Mouse (Mus musculus) megakaryocyte, embryonic 14.5 days (primary cell): ENCODE measurements around the gene Tff3.

ENCODE experiments used
- FLI1 ChIP-seq: IDR thresholded peaks from 2 replicates; pipeline ENCODE4 v1.6.1; 2012; ENCODE audit warnings: low read length, inconsistent platforms, mixed read lengths
- GATA1 ChIP-seq: IDR thresholded peaks from 3 replicates; pipeline ENCODE4 v1.6.1; 2012; ENCODE audit warnings: mixed read lengths, low read length, inconsistent platforms, borderline replicate concordance

DNA sequence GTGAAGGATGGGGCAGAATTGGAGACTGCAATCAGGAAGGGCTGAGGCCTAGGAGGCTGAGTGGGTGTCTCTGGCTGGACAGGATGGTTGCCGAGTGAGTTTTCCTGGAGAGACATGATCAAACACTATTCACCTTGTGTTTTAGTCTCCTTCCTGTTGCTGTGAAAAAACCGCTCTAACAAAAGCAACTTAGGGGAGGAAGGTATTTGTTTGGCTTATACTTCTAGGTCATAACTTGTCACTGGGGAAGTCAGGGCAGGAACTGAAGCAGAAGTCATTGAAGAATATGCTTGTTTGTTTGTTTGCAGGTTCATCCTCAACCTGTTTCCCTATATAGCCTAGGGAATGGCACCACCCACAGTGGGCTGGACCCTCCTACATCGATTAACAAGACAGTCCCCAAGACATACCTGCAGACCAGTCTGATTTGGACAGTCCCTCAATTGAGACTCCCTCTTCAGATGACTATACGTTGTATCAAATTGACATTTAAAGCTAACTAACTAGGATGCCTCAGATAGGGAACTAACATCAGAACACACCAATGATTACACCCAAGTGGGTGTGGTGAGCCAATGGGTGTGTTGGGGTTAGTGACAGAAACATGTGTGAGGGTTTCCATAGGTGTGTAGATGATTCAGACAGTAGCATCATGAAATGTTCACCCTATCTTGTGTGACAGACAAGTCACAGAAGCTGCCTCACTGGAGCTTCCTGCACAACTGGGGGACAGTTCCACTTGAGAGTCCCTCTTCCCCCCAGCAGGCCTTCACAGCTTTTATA, 47.0 kb downstream of the Tff3 start:
- no peak for TF ChIP-seq GATA1
- TF ChIP-seq FLI1: no peak
